Mouse (Mus musculus): ENCODE measurements around the gene Ankrd23. TPM values are rescaled to one million over a fixed set of nuclear protein-coding genes. Genes with fewer than 3 reads are reported as not detected.
A peak's percentile ranks its signal among the peaks of the same experiment; 100 is the strongest.

Gene Ankrd23
- polyA plus RNA-seq, 1 experiment, result 1.1 TPM

GRCm38 (mm10) chr1:36523332-36524013 lies 13.2 kb downstream of the Ankrd23 start:
- Histone ChIP-seq H3K36me3 (ENCODE audit: control insufficient read depth, insufficient read depth) (peaks cover 27% of the 10 kb centered on the region), H3ac (ENCODE audit: control insufficient read depth, insufficient read length, low read depth) (no peak overlapping the region), H3K79me2 (ENCODE audit: control insufficient read depth, insufficient read depth) (no peaks in the 10 kb centered on the region), H3K79me3 (ENCODE audit: low read depth) (no peaks in the 10 kb centered on the region), H3K4me3 (ENCODE audit: insufficient read depth, poor library complexity, severe bottlenecking) (no peak overlapping the region), H3K27me3 (ENCODE audit: control insufficient read depth, insufficient read depth, insufficient read length) (no peaks in the 10 kb centered on the region)
- TF ChIP-seq CEBPB (IDR thresholded peaks at IDR 0.05; ENCODE audit: low read depth), result no peak
- no peak for TF ChIP-seq CTCF (IDR thresholded peaks at IDR 0.05; ENCODE audit: control insufficient read depth, insufficient read depth, insufficient read length)
- TF ChIP-seq MYOD1 (IDR thresholded peaks at IDR 0.05; ENCODE audit: control insufficient read depth, insufficient read length, low read depth), result peak; percentile 78
- TF ChIP-seq MYOG (IDR thresholded peaks at IDR 0.05; ENCODE audit: control insufficient read depth, extremely low read depth, insufficient read length), result no peak
- TF ChIP-seq MAX (IDR thresholded peaks at IDR 0.05), result no peak

- Histone ChIP-seq H3K4me3 (ENCODE audit: insufficient read depth, poor library complexity, severe bottlenecking) (no peak overlapping the region), H3K79me3 (ENCODE audit: low read depth) (no peaks in the 10 kb centered on the region), H3ac (ENCODE audit: control insufficient read depth, insufficient read length, low read depth) (no peak overlapping the region), H3K36me3 (ENCODE audit: control insufficient read depth, insufficient read depth) (peaks cover 27% of the 10 kb centered on the region), H3K27me3 (ENCODE audit: control insufficient read depth, insufficient read depth, insufficient read length) (no peaks in the 10 kb centered on the region), H3K79me2 (ENCODE audit: control insufficient read depth, insufficient read depth) (no peaks in the 10 kb centered on the region)
- TF ChIP-seq FOSL1 (IDR thresholded peaks at IDR 0.05; ENCODE audit: insufficient read depth, low read length, poor library complexity, severe bottlenecking) (no peak), USF1 (IDR thresholded peaks at IDR 0.05; ENCODE audit: low read depth) (no peak), MAX (IDR thresholded peaks at IDR 0.05) (no peak), CEBPB (IDR thresholded peaks at IDR 0.05; ENCODE audit: low read depth) (no peak), MYOG (IDR thresholded peaks at IDR 0.05; ENCODE audit: control insufficient read depth, extremely low read depth, insufficient read length) (no peak), MYOD1 (IDR thresholded peaks at IDR 0.05; ENCODE audit: control insufficient read depth, insufficient read length, low read depth) (no peak), CTCF (IDR thresholded peaks at IDR 0.05; ENCODE audit: control insufficient read depth, insufficient read depth, insufficient read length) (no peak)
These were observed 14.5 kb downstream of the Ankrd23 start for GRCm38 (mm10) chr1:36522210-36522609.

DNA sequence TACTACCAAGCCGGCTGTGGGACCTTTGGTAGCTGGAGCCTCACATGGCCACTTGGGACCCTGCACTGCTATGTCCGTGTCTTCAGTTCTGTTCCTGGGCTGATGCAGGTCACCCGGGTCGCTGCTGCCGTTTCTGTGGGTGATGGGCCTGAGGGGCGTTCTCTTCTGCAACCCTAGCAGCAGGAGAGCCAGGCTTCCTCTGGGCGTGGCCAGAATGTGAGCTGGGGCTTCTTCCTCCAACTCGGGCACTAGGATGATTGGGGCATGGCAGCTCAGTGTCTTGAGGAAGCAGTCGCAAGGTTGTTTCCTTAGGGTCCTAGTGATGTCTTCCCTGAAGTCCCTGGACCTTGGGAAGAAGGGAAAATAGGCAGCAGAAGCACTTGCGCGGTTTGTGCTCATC lies 17.1 kb downstream of the Ankrd23 start:
- no peaks in the 10 kb centered on the region for H3K27me3 ChIP-seq (ENCODE audit: control insufficient read depth, insufficient read depth, insufficient read length)
- peaks cover 3% of the 10 kb centered on the region for H3K79me3 ChIP-seq (ENCODE audit: low read depth)
- peaks cover 10% of the 10 kb centered on the region for H3K79me2 ChIP-seq (ENCODE audit: control insufficient read depth, insufficient read depth)
- H3ac ChIP-seq (ENCODE audit: control insufficient read depth, insufficient read length, low read depth), result no peak overlapping the region
- H3K4me3 ChIP-seq (ENCODE audit: insufficient read depth, poor library complexity, severe bottlenecking), result no peak overlapping the region
- peaks cover 27% of the 10 kb centered on the region for H3K36me3 ChIP-seq (ENCODE audit: control insufficient read depth, insufficient read depth)
- no peak for TF ChIP-seq MYOG (IDR thresholded peaks at IDR 0.05; ENCODE audit: control insufficient read depth, extremely low read depth, insufficient read length)
- no peak for TF ChIP-seq MYOD1 (IDR thresholded peaks at IDR 0.05; ENCODE audit: control insufficient read depth, insufficient read length, low read depth)
- no peak for TF ChIP-seq USF1 (IDR thresholded peaks at IDR 0.05; ENCODE audit: low read depth)
- no peak for TF ChIP-seq CEBPB (IDR thresholded peaks at IDR 0.05; ENCODE audit: low read depth)
- no peak for TF ChIP-seq MAX (IDR thresholded peaks at IDR 0.05)

DNA sequence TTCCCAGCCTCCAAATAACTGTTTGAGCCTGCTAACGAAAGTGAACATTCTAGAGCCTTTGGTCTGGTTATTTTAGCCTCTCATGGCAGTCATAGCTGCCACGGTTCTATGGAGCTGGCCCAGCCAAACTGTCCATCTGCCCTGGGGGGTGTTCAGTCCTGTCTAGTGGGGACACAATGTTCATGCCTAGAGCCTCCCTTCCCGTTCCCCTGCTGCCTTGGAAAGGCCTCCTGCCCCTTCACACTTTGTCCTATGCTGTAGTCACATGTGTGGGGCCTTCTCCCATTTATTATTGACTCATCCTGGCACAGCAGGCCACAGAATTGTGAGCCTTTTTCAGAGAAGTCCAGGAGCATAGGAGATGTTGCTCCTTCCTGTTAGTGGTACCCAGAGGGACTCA lies 18.4 kb downstream of the Ankrd23 start:
- TF ChIP-seq MYOD1 (IDR thresholded peaks at IDR 0.05; ENCODE audit: control insufficient read depth, insufficient read length, low read depth) (no peak), MYOG (IDR thresholded peaks at IDR 0.05; ENCODE audit: control insufficient read depth, extremely low read depth, insufficient read length) (no peak), USF1 (IDR thresholded peaks at IDR 0.05; ENCODE audit: low read depth) (no peak), CEBPB (IDR thresholded peaks at IDR 0.05; ENCODE audit: low read depth) (no peak), MAX (IDR thresholded peaks at IDR 0.05) (no peak), CTCF (IDR thresholded peaks at IDR 0.05; ENCODE audit: control insufficient read depth, insufficient read depth, insufficient read length) (no peak), FOSL1 (IDR thresholded peaks at IDR 0.05; ENCODE audit: insufficient read depth, low read length, poor library complexity, severe bottlenecking) (no peak)
- Histone ChIP-seq H3K79me2 (ENCODE audit: control insufficient read depth, insufficient read depth) (peaks cover 24% of the 10 kb centered on the region), H3K4me3 (ENCODE audit: insufficient read depth, poor library complexity, severe bottlenecking) (no peak overlapping the region), H3ac (ENCODE audit: control insufficient read depth, insufficient read length, low read depth) (no peak overlapping the region), H3K79me3 (ENCODE audit: low read depth) (peaks cover 3% of the 10 kb centered on the region), H3K27me3 (ENCODE audit: control insufficient read depth, insufficient read depth, insufficient read length) (no peaks in the 10 kb centered on the region), H3K36me3 (ENCODE audit: control insufficient read depth, insufficient read depth) (peaks cover 20% of the 10 kb centered on the region)

- Histone ChIP-seq H3K4me3 (ENCODE audit: insufficient read depth, poor library complexity, severe bottlenecking) (peak overlapping the region; percentile 75), H3K79me3 (ENCODE audit: low read depth) (peaks cover 6% of the 10 kb centered on the region), H3ac (ENCODE audit: control insufficient read depth, insufficient read length, low read depth) (no peak overlapping the region), H3K79me2 (ENCODE audit: control insufficient read depth, insufficient read depth) (peaks cover 31% of the 10 kb centered on the region), H3K36me3 (ENCODE audit: control insufficient read depth, insufficient read depth) (peaks cover 4% of the 10 kb centered on the region), H3K27me3 (ENCODE audit: control insufficient read depth, insufficient read depth, insufficient read length) (no peaks in the 10 kb centered on the region)
- TF ChIP-seq MYOD1 (IDR thresholded peaks at IDR 0.05; ENCODE audit: control insufficient read depth, insufficient read length, low read depth), result no peak
- TF ChIP-seq MYOG (IDR thresholded peaks at IDR 0.05; ENCODE audit: control insufficient read depth, extremely low read depth, insufficient read length), result no peak
- peak; percentile 50 for TF ChIP-seq CTCF (IDR thresholded peaks at IDR 0.05; ENCODE audit: control insufficient read depth, insufficient read depth, insufficient read length)
These were observed 23.0 kb downstream of the Ankrd23 start for GRCm38 (mm10) chr1:36513718-36514117.

- H3K36me3 ChIP-seq (ENCODE audit: control insufficient read depth, insufficient read depth), result peaks cover 4% of the 10 kb centered on the region
- peak overlapping the region; percentile 75 for H3K4me3 ChIP-seq (ENCODE audit: insufficient read depth, poor library complexity, severe bottlenecking)
- H3K79me2 ChIP-seq (ENCODE audit: control insufficient read depth, insufficient read depth), result peaks cover 31% of the 10 kb centered on the region
- no peaks in the 10 kb centered on the region for H3K27me3 ChIP-seq (ENCODE audit: control insufficient read depth, insufficient read depth, insufficient read length)
- H3K79me3 ChIP-seq (ENCODE audit: low read depth), result peaks cover 6% of the 10 kb centered on the region
- no peak overlapping the region for H3ac ChIP-seq (ENCODE audit: control insufficient read depth, insufficient read length, low read depth)
- no peak for TF ChIP-seq FOSL1 (IDR thresholded peaks at IDR 0.05; ENCODE audit: insufficient read depth, low read length, poor library complexity, severe bottlenecking)
- TF ChIP-seq MYOG (IDR thresholded peaks at IDR 0.05; ENCODE audit: control insufficient read depth, extremely low read depth, insufficient read length), result no peak
- no peak for TF ChIP-seq CTCF (IDR thresholded peaks at IDR 0.05; ENCODE audit: control insufficient read depth, insufficient read depth, insufficient read length)
- TF ChIP-seq MYOD1 (IDR thresholded peaks at IDR 0.05; ENCODE audit: control insufficient read depth, insufficient read length, low read depth), result no peak
- TF ChIP-seq MAX (IDR thresholded peaks at IDR 0.05), result no peak
- TF ChIP-seq USF1 (IDR thresholded peaks at IDR 0.05; ENCODE audit: low read depth), result no peak
- TF ChIP-seq CEBPB (IDR thresholded peaks at IDR 0.05; ENCODE audit: low read depth), result no peak
These were observed 23.4 kb downstream of the Ankrd23 start for GRCm38 (mm10) chr1:36513310-36513709.
